Mouse (Mus musculus): Measurements from ENCODE around the gene Nsf.

Gene Nsf

GRCm38 (mm10) chr11:103941351-103941750 lies 12.5 kb downstream of the Nsf start:
- DNase-seq (ENCODE audit: low spot score in 2 of 2) = no peak

- no peak for DNase-seq (ENCODE audit: low spot score in 2 of 2)
These were observed 13.0 kb downstream of the Nsf start for GRCm38 (mm10) chr11:103940887-103941286.

DNA sequence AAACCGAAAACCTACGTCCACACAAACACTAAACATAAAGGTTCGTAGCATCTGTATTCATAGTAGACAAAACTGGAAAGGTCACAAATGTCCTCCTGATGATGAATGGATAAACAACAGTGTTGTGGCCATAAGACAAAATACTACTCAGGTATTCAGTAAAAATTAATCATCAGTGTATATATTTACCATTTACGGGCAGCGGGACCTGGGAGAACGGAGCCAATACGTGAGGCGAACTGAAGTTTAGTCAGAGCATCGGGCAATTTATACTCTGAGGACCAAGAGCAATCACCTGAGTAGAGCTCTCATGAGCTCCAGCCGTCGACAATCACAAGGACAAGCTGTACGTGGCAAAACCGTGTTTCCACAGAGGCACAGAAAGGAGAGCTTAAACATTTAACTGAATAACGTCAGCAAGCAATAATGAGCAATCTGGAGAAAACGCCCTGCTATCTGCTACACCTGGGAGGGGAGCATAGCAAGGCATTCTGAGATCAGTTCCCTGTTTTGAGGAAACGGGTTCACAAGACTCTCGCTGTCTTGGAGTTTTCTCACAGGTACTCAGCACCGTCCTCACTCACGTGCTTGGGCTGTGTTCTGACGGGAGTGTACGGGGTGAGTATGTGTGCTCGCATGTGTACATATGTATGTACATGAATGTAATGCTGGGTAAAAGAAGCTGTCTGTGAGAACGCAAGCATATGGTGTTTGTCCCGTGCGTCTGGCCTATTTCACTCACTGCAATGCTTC lies 15.7 kb downstream of the Nsf start:
- no peak for DNase-seq (ENCODE audit: low spot score in 2 of 2)

DNA sequence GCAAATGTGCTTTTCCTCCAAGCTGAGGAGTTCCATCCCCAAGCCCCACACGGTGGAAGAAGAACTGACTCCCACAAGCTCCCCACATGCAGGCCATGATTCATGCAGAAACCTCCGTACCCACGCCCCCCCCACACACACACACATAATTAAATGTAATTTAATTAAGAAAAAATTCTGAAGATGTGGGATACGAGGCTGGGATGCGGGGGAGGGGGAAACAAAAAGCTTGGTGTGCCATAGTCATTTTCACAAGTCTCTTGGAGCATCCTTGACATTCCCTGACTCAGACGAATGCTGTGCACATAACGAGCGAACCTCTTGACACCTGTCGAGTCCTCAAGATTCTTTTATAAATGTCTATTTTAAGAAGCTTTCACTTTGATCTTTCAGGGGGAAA lies 16.4 kb downstream of the Nsf start:
- DNase-seq (ENCODE audit: low spot score in 2 of 2) = no peak

DNA sequence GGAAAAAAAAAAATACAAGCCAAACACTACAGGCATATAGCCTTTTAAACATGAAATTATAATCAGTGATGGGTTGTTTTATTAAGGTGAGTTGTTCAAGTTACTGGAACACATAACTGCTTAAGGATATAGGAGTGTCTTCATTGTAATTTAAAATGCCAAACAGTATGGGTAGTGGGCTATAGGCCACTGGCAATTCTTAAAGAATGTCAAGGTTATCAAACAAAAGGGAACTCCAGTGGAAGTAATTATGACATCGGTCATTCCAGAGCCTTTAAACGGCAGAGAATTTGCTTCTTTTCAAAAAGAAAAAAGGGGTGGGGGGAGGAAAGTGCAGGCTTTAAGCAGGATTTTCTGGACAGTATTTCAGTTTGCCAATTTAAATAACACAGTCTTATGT lies 18.1 kb downstream of the Nsf start:
- DNase-seq (ENCODE audit: low spot score in 2 of 2) = no peak

- no peak for DNase-seq (ENCODE audit: low spot score in 2 of 2)
These were observed 20.0 kb downstream of the Nsf start for GRCm38 (mm10) chr11:103933886-103934285.

GRCm38 (mm10) chr11:103923957-103924356 lies 29.9 kb downstream of the Nsf start:
- no peak for DNase-seq (ENCODE audit: low spot score in 2 of 2)

DNA sequence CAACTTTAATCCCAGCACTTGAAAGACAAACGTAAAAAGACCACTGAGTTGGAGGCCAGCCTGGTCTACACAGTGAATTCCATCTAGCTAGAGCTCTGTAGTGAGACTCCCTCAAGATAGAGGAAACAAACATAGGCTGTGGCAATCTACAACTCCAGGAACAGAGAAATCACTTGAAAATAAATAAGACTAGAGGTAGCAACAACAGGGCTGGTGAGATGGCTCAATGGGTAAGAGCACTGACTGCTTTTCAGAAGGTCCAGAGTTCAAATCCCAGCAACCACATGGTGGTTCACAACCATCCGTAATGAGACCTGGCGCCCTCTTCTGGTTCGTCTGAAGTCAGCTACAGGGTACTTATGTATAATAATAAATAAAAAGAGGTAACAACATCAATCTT lies 30.6 kb downstream of the Nsf start:
- DNase-seq (ENCODE audit: low spot score in 2 of 2) = no peak

DNA sequence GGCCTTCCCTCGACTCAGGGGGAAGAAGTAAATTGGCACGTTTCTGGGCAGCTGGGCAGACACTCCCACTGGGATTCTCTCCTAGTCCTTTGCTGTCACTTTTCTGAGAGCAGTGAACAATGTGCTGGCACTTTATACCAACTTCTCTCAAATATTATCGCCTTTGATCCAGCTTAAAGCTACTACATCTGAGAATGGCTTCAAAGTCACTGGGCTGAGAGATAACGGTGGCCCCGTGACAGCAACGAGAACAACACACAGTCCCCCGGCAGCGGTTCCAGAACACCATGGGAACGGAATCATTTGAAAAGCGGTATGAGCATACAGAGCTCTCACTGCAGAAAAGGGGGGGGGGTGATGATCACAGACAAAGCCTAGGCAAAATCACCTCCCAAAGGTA lies 31.0 kb downstream of the Nsf start:
- DNase-seq (ENCODE audit: low spot score in 2 of 2) = no peak

DNA sequence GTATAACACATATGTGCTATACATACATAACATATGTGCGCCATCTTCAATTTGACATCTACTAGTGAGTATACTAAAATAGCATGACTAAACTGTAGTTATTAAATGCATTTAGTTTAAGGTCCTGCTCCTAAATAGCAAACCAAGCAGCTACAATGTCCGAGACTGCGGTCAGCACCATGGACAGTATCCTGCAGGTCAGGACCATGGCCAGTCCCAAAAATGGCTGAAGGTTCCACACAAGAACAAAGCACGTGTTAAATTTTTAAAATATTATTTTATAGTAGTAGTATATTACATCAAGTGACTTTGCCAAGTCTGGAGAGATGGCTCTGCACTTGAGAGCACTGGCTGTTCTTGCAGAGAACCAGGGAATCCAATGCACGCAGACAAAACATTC lies 33.2 kb downstream of the Nsf start:
- DNase-seq (ENCODE audit: low spot score in 2 of 2) = no peak

DNA sequence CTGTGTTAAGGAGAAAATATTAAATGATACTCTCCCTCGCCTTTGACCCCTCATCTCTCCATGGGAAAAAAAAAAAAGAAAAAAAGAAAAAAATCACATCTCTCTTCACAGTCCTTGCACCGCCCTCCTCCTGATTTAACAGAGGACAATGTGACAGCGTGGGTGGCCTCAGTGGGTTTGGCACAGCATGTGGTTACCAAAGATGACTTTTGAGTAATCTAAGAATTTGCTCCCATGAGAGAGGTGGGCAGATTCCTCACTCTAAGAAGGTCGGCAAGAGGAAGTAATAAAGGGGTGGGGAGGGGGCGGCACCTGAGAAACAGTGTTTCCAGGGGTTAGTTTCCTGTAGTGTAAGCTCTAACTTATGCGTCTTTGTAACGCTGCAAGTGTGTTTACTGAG lies 37.0 kb downstream of the Nsf start:
- no peak for DNase-seq (ENCODE audit: low spot score in 2 of 2)

DNA sequence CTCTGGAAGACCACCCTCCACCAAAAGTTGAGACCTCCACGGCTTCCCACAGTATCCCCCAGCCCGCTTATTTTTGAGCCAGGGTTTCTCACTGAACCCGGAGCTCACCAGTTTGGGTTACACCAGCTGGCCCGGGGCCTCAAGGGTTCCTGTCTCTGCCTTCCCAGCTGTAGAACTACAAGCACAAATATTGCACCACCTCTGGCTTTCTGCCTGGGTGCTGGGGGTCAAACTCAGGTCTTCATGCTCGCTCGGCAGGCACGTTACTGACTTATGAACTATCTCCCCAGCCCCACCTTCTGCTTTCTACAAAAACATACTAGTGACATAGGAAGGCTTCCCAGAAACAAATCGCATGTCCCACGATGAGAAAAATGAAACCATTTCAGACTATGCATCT lies 38.2 kb downstream of the Nsf start:
- no peak for DNase-seq (ENCODE audit: low spot score in 2 of 2)

DNA sequence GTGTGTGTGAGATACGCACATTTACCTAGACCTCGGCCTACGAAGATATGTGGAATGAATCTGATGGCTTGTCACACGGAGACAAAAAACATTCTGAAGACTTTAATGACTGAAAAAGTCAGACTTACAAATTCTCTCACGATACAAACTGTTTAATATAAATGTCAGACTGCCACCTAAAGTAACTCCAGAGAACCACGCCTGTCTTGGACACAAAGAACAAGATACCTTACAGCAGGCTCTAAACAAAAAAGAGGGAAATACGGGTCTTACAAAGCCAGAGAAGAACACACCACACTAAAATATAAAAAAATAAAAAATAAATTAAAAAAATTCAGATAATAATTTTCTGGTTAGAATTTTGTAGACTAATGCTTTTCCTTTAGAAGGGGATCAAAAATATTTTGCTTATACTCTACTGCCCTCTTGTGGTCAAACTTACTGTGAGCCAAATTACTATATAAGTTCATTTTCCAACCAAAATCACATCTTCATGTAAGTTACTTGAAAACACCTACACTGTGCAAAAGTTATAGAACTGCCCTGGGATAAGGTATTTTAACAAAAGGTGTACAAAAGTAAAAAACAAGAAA lies 42.8 kb downstream of the Nsf start:
- no peak for DNase-seq (ENCODE audit: low spot score in 2 of 2)

DNA sequence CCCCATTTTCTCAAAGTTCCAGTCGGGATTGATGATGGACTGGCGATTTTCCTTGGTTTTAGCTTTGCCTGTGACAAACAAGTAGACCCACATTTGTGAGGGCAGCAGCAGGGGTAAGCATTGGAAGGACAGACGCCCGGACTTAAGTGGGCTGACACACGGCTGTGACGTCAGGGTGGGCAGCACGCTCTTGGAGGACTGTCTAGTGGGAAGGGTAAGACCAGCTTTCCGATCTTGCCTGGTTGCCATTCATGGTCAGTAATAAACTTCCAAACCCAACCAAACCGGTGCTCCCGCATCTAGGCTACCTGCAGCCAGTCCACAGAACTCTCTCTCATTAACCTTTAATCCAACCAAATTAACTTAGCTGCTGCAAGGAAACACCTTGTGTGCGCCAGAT lies 43.3 kb downstream of the Nsf start:
- DNase-seq (ENCODE audit: low spot score in 2 of 2) = no peak

GRCm38 (mm10) chr11:103909809-103910208 lies 44.0 kb downstream of the Nsf start:
- no peak for DNase-seq (ENCODE audit: low spot score in 2 of 2)

- no peak for DNase-seq (ENCODE audit: low spot score in 2 of 2)
These were observed 44.5 kb downstream of the Nsf start for GRCm38 (mm10) chr11:103909396-103909795.

DNA sequence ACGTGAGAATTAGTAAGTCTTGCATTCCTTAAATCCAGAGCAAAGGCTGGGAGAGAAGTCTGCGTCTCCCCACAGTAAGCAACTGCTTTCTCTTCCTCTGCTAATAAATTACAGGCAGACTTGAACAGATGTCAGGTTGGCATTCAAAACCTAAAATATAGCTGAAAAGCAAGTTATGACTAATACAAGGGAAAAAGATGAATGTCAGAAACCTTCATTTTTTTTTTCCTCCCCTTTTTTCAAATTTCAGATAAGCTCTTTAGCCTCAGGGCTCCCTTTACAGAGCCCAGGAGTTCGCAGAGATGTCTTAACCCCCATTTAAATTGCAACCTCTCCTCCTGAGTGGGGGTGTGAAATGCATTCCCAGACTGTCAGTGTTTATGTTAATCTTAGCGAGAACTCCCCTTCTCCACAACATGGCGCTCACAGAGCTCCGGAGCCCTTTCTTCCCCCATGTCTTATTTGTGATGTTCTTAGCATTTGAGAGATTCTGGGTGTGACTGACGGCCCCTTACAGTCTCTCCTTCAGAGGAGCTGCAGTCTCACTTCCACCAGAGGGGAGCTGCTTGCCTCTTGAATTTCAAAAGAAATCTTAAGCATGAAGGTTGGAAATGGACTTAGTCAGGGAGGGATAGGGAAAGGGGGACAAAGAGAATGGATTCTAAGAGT lies 47.7 kb downstream of the Nsf start:
- no peak for DNase-seq (ENCODE audit: low spot score in 2 of 2)

GRCm38 (mm10) chr11:103905506-103905905 lies 48.4 kb downstream of the Nsf start:
- DNase-seq (ENCODE audit: low spot score in 2 of 2) = peak in 1 of 2 experiments; percentile 36

DNA sequence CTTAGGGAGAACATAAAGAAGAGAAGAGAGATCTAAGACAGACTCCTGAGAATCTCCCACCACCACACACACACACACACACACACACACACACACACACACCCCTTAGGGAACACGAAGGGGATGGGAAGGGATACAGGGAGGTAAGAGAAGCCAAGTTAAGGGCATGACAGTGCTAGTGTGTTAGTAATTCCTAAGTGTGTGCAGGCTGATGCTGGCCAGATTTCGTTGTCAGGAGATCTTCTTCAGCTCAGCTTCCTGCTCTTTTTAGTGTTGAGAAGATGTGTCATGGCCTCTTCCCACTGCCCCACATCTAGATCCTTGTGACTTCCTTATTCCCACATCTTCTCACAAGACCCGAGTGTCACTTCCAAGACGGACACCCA lies 52.3 kb downstream of the Nsf start:
- DNase-seq (ENCODE audit: low spot score in 2 of 2) = no peak

DNA sequence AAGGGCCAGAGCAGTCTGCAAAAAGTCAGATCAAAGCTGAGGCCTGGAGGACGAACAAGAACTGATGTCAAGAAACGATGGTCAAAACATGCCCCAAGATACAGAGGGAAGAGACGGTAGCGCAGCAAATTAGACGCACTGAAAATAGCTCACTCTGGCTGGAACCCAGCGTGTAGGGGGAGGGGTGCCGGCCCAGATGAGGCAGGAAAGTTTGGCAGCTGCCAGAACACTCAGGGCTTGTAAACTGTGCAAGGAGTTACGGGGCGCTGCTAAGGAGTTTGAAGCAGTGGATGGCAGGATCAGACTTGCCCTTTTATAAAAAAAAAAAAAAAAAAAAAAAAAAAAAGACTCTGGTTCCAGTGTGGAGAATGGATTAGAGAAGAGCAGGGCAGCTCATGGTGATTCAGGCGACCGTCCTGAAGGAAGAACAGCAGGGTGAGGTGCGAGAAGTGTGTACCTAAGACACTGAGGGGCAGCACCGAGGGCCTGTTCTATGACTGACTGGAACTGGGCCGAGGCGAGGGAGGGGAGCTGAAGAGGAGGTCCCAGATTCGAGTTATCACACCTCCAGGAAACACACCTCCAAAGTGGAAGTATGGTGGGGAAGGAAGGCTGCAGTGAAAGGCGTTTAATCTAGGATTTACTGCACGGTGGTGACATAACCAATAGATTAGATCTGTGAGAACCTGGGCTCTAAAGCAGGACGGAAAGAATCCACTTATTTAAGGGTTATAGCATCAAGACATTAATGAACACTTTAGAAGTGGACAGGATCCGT lies 52.9 kb downstream of the Nsf start:
- no peak for DNase-seq (ENCODE audit: low spot score in 2 of 2)

DNA sequence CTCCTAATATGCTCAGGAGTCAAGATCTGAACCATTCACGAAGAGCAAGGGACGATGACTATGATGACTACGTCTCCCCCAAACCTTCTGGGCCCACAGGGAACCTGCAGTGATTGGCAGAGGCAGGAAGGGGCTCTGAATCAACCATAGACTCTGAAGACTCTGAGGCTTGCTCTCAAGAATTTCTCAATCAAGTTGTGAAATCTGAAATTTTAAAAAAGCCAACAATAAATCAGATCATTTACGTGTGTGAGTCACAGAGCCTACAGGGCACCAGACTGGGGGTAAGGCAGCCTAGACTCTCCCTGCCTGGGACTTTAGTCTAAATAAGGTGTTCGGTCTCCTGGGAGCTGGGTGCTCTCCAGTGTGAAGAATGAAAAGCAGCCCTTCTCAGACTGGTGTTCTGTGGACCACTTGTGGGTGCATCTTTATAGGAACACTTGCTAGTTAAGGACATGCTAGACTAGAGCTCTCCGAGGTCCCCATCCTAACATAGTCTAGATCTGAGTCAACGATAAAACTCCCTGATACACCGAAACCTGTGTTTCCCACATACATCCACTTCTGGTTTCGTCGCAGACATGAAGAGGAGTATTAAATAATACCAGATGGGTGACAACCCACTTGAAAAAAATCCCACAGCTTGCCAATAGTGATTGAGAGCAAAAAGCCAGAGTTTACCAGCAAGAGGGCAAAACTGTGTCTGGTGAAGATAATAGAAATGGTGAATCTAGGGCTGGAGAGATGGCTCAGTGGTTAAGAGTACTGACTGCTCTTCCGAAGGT lies 56.7 kb downstream of the Nsf start:
- no peak for DNase-seq (ENCODE audit: low spot score in 2 of 2)

GRCm38 (mm10) chr11:103896056-103896455 lies 57.8 kb downstream of the Nsf start:
- DNase-seq (ENCODE audit: low spot score in 2 of 2) = no peak

Measured in right cerebral cortex, postnatal 36 days (tissue).